Mouse (Mus musculus): Measurements from ENCODE around the gene Tomm40l.

Tomm40l gene

DNA sequence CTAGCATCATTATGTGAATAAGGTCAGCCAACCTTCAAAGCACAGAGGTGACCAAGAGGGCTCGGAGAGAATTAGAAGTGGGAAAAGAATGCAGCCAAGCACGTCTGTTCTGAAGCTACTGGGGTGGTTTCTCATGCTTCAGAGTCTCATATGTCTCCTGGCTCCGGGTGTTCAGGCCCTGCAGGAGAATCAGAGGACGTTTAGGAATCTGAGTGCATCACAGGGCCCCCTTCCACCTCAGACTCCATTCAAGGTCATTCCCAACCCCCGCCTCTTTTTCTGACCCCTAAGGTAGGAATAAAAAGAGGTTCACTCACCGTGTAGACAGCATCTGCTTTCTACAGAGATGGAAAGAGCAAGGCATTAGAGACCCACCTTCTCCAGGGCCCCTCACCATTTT is 7.4 kb upstream of the Tomm40l start:
- no peak for DNase-seq (ENCODE audit: extremely low spot score)

DNA sequence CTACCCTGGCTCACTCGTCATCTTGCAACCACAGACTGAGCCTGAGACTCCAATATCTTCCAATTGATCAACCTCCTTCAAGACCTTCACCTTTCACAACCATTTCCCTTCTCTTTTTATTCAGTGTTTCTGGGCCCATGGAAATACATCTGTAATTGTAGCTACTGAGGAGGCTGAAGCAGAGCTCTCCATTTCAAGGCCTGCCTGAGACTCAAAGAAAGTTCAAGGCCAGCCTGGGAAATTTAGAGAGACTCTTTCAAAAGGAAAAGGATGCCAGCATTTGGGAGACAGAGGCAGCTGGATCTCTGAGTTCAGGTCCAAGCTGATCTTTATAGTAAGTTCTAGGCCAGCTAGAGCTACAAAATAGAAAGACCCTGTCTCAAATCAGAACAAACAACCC is 5.6 kb upstream of the Tomm40l start:
- DNase-seq (ENCODE audit: extremely low spot score), result no peak

- DNase-seq (ENCODE audit: extremely low spot score), result no peak
These were observed 4.5 kb upstream of the Tomm40l start for GRCm38 (mm10) chr1:171226780-171227179.

- no peak for DNase-seq (ENCODE audit: extremely low spot score)
These were observed 2.5 kb upstream of the Tomm40l start, which contains the start of gene Apoa2 for GRCm38 (mm10) chr1:171224857-171225256. Gene Apoa2, plus strand, starts transcription at chr1:171225054.

DNA sequence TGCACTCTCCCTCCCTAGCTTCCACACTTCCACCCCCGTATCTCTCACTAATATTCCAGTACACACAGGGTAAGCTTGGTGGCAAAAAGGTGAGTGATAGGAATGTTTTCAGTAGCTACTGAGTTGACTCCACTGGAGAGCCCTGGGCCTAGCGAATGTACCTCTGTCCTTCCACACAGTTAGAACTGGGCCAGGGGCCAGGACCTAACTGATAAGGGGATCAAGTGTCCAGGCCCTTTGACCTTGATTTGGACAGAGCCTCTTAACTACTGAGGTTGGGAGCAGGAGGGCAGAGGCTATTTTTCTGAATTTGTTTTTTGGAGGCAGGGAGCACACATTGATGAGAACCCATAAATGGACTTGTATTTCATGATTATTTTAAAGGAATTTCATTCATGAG is 1.5 kb upstream of the Tomm40l start:
- DNase-seq (ENCODE audit: extremely low spot score), result no peak

DNA sequence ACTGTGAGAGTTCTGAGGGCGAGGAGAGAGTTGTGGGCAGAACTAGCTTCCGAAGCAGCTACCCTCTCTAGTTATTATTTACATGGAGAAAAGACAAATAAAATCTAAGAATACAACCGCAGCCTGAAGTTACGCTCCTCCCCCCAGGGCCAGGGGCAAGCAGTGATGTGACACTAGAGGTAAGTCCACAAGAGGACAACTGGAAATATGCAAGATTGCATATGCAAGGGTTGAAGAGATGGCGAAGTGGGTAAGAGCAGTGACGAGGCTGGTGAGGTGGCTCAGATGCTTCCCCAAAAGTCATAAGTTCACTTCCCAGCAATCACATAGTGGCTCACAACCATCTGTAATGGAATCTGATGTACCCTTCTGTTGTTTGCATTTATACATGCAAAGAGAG is 854 bp upstream of the Tomm40l start:
- no peak for DNase-seq (ENCODE audit: extremely low spot score)

DNA sequence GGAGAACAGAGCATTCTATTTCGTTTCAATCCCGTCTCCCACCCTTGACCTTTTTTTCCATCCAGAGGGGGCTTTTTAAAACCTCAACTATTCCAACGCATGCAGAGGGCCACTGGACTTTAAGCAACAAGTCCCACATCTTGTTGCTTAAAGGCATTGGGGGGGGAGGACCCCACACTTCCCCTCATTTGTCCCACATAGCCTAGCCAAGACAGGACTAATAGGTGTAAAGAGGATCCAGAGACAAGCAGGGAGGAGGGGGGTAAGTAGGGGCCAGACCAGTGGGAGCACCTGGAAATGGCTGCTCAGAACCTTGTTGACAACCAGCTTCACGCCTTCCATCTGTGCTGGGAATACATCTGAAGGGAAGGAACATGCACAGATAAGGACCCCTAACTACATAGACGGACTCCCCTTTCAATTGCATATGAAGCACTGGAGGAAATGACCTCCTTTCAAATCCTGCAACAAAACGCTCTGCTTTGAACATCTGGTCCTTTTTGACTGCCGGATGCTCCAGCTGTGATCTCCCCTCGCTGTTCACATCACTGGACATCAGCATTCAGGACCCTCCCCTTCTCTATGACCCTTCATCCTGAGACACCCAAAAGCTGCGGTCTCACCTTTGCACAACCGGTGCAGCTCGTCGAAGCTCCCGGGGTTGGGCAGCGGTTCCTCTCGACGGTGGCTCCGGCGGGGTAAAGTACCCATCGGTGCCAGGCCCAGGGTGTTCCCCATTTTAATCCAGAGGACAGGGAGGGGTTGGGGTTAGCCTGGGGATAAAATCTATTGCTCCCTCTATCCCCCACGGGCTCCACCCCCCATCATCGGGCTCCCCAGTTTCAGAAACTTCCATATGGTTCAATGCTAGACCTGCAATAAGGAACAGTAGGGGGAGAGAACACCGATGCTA is 777 bp downstream of the Tomm40l start:
- DNase-seq (ENCODE audit: extremely low spot score), result peak; percentile 29

- peak; percentile 78 for DNase-seq (ENCODE audit: extremely low spot score)
These were observed 1.4 kb downstream of the Tomm40l start for GRCm38 (mm10) chr1:171220871-171221270.

GRCm38 (mm10) chr1:171216241-171216955 is 5.9 kb downstream of the Tomm40l start:
- DNase-seq (ENCODE audit: extremely low spot score), result no peak

GRCm38 (mm10) chr1:171213801-171214496 is 8.4 kb downstream of the Tomm40l start, which contains the start of gene Nr1i3:
Gene Nr1i3, plus strand, starts transcription at chr1:171213970.
- no peak for DNase-seq (ENCODE audit: extremely low spot score)

DNA sequence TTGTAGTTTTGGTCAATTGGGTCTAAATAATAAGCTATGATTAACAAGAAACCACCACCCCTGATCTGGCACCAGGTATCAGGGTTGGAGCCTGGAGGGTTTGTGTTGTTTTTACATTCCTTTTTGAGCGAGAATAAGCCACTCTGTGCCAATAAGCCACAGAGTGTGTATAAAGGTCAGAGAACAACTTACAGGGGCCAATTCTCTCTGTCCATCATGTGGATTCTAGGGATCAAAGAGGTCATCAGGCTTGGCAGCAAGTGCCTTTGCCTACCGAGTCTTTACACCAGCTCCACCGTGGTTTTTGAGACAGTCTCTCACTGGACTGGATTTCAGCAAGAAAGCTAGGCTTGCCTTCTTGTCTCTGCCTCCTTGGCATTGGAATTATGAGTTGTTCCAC is 9.5 kb downstream of the Tomm40l start:
- DNase-seq (ENCODE audit: extremely low spot score), result no peak

- DNase-seq (ENCODE audit: extremely low spot score), result no peak
These were observed 12.9 kb downstream of the Tomm40l start for GRCm38 (mm10) chr1:171209409-171209808.

GRCm38 (mm10) chr1:171205704-171206493 is 16.4 kb downstream of the Tomm40l start:
- no peak for DNase-seq (ENCODE audit: extremely low spot score)

DNA sequence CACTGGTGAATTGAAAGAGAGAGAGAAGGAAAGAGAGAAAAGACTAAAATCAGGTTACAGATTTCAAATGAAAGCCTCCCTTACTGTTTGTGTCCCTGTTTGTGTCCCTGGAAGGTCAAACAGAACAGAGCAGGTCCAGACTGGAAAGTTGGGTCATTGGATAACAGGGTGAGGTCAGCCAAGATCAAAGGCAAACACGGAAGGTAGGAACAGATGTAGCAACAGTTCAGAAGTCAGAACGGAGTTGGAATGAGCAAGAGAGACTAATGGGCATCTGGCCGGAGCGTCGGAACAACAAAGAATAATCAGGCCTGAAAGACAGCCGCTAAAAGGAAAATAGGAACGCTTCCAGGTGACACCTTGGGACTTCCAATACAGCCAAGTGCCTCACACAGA is 18.1 kb downstream of the Tomm40l start:
- DNase-seq (ENCODE audit: extremely low spot score), result no peak

- DNase-seq (ENCODE audit: extremely low spot score), result no peak
These were observed 18.7 kb downstream of the Tomm40l start for GRCm38 (mm10) chr1:171203471-171204248.

- DNase-seq (ENCODE audit: extremely low spot score), result no peak
These were observed 21.5 kb downstream of the Tomm40l start for GRCm38 (mm10) chr1:171200769-171201168.

GRCm38 (mm10) chr1:171199532-171199931 is 22.8 kb downstream of the Tomm40l start:
- no peak for DNase-seq (ENCODE audit: extremely low spot score)

DNA sequence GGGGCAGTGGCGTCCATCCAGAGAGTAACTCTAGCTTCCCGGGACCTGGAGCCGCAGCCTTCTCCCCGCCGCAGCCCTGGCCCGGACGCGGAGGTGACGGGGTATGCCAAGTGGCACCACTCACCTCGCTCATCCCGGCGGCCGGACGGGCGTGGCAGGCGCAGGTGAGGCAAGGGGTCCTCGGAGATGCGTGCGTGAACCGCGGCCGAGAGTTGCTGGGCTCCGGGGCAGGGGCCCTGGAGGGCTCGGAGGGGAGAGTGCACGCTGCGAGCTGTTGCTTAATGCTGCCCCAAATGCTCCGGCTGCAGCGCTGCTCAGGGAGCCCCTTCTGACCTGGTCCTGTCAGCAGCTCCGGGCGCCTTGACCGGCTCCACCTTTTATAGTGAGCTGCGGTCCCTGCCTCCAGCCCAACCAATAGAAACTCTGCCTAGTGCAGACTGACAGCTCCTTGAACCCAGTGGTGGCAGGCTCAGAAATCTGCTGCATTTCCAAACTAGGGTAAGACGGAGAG is 26.4 kb downstream of the Tomm40l start, which contains the start of gene Pcp4l1:
Pcp4l1 (minus strand) TSS at position 382 of the 511 bp plus-strand sequence.
- DNase-seq (ENCODE audit: extremely low spot score), result peak; percentile 66

DNA sequence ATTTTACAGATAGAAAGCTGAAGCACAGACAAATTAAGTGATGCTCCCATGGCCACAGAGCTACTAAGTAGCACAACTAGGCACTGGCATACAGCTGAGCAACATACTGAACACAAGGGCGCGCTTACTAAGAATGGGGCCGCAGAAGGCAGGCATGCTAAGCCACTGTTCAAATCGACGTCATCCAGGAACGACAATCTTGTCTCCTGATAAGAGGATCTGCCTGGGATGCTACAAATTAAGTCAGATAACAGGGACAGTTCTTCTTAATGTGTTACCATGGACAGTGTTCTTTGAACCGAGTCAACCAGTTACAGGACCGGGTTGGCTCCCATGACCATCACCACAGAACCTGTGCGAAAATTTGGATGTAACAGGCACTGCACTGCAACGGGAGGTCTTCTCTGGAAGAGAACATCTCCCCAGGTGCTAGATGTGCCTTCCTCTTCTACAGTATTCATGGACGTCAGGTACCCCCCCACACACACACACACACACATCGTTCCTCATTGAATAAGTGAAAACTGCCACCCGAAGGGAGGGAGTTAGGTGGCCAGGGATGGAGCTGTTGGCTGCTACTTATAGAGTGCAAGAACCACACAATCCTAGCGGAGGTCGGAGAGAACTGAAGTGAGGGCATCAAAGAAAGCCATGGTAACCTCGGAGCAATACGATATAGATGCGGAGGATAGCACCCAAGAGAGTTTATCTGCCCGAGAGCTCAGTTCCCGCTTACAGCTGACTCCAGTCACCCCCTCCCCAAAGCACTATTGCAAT is 27.1 kb downstream of the Tomm40l start:
- no peak for DNase-seq (ENCODE audit: extremely low spot score)

Measured in embryo, embryonic 9.5 days (tissue).